Mouse (Mus musculus): ENCODE data around the gene Ccdc30. TPM values are rescaled to one million over a fixed set of nuclear protein-coding genes. Genes with fewer than 3 reads are reported as not detected.

The Ccdc30 gene
- polyA plus RNA-seq, 1 experiment from 2014 or later, result 1.4 TPM

- H3K27ac ChIP-seq (replicated peaks), result no peak overlapping the region
- H3K9ac ChIP-seq (ENCODE audit: low read length), result no peak overlapping the region
- no peaks in the 10 kb centered on the region for H3K27me3 ChIP-seq (ENCODE audit: control insufficient read depth, insufficient read depth, low read length)
- H3K36me3 ChIP-seq (ENCODE audit: control insufficient read depth, insufficient read depth, low read length), result no peaks in the 10 kb centered on the region
- ATAC-seq (ENCODE audit: low FRiP score, low TSS enrichment) (no peak), DNase-seq (ENCODE audit: low spot score) (no peak)
- no peak overlapping the region for H3K4me3 ChIP-seq (ENCODE audit: low read depth, low read length)
- TF ChIP-seq CTCF (IDR thresholded peaks at IDR 0.05; ENCODE audit: low read depth), result no peak
- TF ChIP-seq EP300 (optimal IDR thresholded peaks at IDR 0.05), result no peak
- H3K4me1 ChIP-seq (replicated peaks; ENCODE audit: control insufficient read depth, insufficient read depth), result peaks cover 4% of the 10 kb centered on the region; the same call in 1 of the 2 replicates
- 86% methylated on average over 2 of the region's 2 CpGs for WGBS
- no peaks in the 10 kb centered on the region for H3K9me3 ChIP-seq (ENCODE audit: control insufficient read depth, low read length)
- no peak overlapping the region for H3K4me2 ChIP-seq (replicated peaks; ENCODE audit: low read depth)
These were observed 9.8 kb upstream of the Ccdc30 start for GRCm38 (mm10) chr4:119425077-119425476.

GRCm38 (mm10) chr4:119422294-119422964, 7.1 kb upstream of the Ccdc30 start, which contains the start of the genes Ppcs and Zmynd12:
Gene Ppcs (minus strand): TSS chr4:119422420.
Gene Zmynd12 (plus strand): TSS chr4:119422814.
- peak within 1 kb of the TSS; percentile 82 for H3K9ac ChIP-seq (ENCODE audit: low read length)
- no peaks in the 10 kb centered on the region for H3K27me3 ChIP-seq (ENCODE audit: control insufficient read depth, insufficient read depth, low read length)
- H3K27ac ChIP-seq (replicated peaks), result peak within 1 kb of the TSS; percentile 87
- H3K4me3 ChIP-seq (ENCODE audit: low read depth, low read length), result peak within 1 kb of the TSS; percentile 63
- H3K36me3 ChIP-seq (ENCODE audit: control insufficient read depth, insufficient read depth, low read length), result no peaks in the 10 kb centered on the region
- peaks cover 4% of the 10 kb centered on the region; the same call in 1 of the 2 replicates for H3K4me1 ChIP-seq (replicated peaks; ENCODE audit: control insufficient read depth, insufficient read depth)
- ATAC-seq (ENCODE audit: low FRiP score, low TSS enrichment), result peak; percentile 96
- TF ChIP-seq EP300 (optimal IDR thresholded peaks at IDR 0.05), result peak; percentile 42
- TF ChIP-seq CTCF (IDR thresholded peaks at IDR 0.05; ENCODE audit: low read depth), result peak; percentile 51
- under 1% methylated on average over 52 of the region's 52 CpGs for WGBS
- no peaks in the 10 kb centered on the region for H3K9me3 ChIP-seq (ENCODE audit: control insufficient read depth, low read length)
- peak; percentile 92 for DNase-seq (ENCODE audit: low spot score)
- peak within 1 kb of the TSS; percentile 93 for H3K4me2 ChIP-seq (replicated peaks; ENCODE audit: low read depth)

- peak overlapping the region; percentile 63 for H3K4me3 ChIP-seq (ENCODE audit: low read depth, low read length)
- H3K9ac ChIP-seq (ENCODE audit: low read length), result peak overlapping the region; percentile 82
- H3K9me3 ChIP-seq (ENCODE audit: control insufficient read depth, low read length), result no peaks in the 10 kb centered on the region
- no peaks in the 10 kb centered on the region for H3K36me3 ChIP-seq (ENCODE audit: control insufficient read depth, insufficient read depth, low read length)
- peak; percentile 61 for DNase-seq (ENCODE audit: low spot score)
- H3K27ac ChIP-seq (replicated peaks), result peak overlapping the region; percentile 87
- WGBS, result under 1% methylated on average over 30 of the region's 31 CpGs
- H3K4me1 ChIP-seq (replicated peaks; ENCODE audit: control insufficient read depth, insufficient read depth), result peaks cover 4% of the 10 kb centered on the region; the same call in 1 of the 2 replicates
- no peaks in the 10 kb centered on the region for H3K27me3 ChIP-seq (ENCODE audit: control insufficient read depth, insufficient read depth, low read length)
- peak overlapping the region; percentile 93 for H3K4me2 ChIP-seq (replicated peaks; ENCODE audit: low read depth)
- TF ChIP-seq CTCF (IDR thresholded peaks at IDR 0.05; ENCODE audit: low read depth) (no peak), EP300 (optimal IDR thresholded peaks at IDR 0.05) (no peak)
- peak; percentile 60 for ATAC-seq (ENCODE audit: low FRiP score, low TSS enrichment)
These were observed 6.6 kb upstream of the Ccdc30 start for GRCm38 (mm10) chr4:119421921-119422293.

GRCm38 (mm10) chr4:119421191-119421590, 5.9 kb upstream of the Ccdc30 start:
- Histone ChIP-seq H3K27me3 (ENCODE audit: control insufficient read depth, insufficient read depth, low read length) (no peaks in the 10 kb centered on the region), H3K9me3 (ENCODE audit: control insufficient read depth, low read length) (no peaks in the 10 kb centered on the region), H3K4me2 (replicated peaks; ENCODE audit: low read depth) (peak overlapping the region; percentile 93), H3K9ac (ENCODE audit: low read length) (peak overlapping the region; percentile 82; the same call in 1 of the 2 replicates), H3K27ac (replicated peaks) (no peak overlapping the region), H3K36me3 (ENCODE audit: control insufficient read depth, insufficient read depth, low read length) (no peaks in the 10 kb centered on the region), H3K4me3 (ENCODE audit: low read depth, low read length) (peak overlapping the region; percentile 63), H3K4me1 (replicated peaks; ENCODE audit: control insufficient read depth, insufficient read depth) (peaks cover 4% of the 10 kb centered on the region; the same call in 1 of the 2 replicates)
- ATAC-seq (ENCODE audit: low FRiP score, low TSS enrichment), result no peak
- WGBS, result 15% methylated on average over 3 of the region's 3 CpGs
- DNase-seq (ENCODE audit: low spot score), result no peak
- TF ChIP-seq CTCF (IDR thresholded peaks at IDR 0.05; ENCODE audit: low read depth), result no peak
- no peak for TF ChIP-seq EP300 (optimal IDR thresholded peaks at IDR 0.05)

GRCm38 (mm10) chr4:119417894-119418293, 2.6 kb upstream of the Ccdc30 start:
- H3K4me1 ChIP-seq (replicated peaks; ENCODE audit: control insufficient read depth, insufficient read depth), result no peaks in the 10 kb centered on the region; the same call in 1 of the 2 replicates
- no peak overlapping the region for H3K4me3 ChIP-seq (ENCODE audit: low read depth, low read length)
- no peak for ATAC-seq (ENCODE audit: low FRiP score, low TSS enrichment)
- H3K9me3 ChIP-seq (ENCODE audit: control insufficient read depth, low read length), result no peaks in the 10 kb centered on the region
- no peak overlapping the region for H3K4me2 ChIP-seq (replicated peaks; ENCODE audit: low read depth)
- H3K9ac ChIP-seq (ENCODE audit: low read length), result no peak overlapping the region
- no peak for DNase-seq (ENCODE audit: low spot score)
- no peak overlapping the region for H3K27ac ChIP-seq (replicated peaks)
- H3K27me3 ChIP-seq (ENCODE audit: control insufficient read depth, insufficient read depth, low read length), result no peaks in the 10 kb centered on the region
- WGBS, result 82% methylated on average over 3 of the region's 3 CpGs
- no peak for TF ChIP-seq EP300 (optimal IDR thresholded peaks at IDR 0.05)
- no peak for TF ChIP-seq CTCF (IDR thresholded peaks at IDR 0.05; ENCODE audit: low read depth)
- H3K36me3 ChIP-seq (ENCODE audit: control insufficient read depth, insufficient read depth, low read length), result no peaks in the 10 kb centered on the region

GRCm38 (mm10) chr4:119417270-119417669, 1.9 kb upstream of the Ccdc30 start:
- H3K27me3 ChIP-seq (ENCODE audit: control insufficient read depth, insufficient read depth, low read length), result no peaks in the 10 kb centered on the region
- H3K4me3 ChIP-seq (ENCODE audit: low read depth, low read length), result no peak overlapping the region
- no peaks in the 10 kb centered on the region for H3K9me3 ChIP-seq (ENCODE audit: control insufficient read depth, low read length)
- no peaks in the 10 kb centered on the region for H3K4me1 ChIP-seq (replicated peaks; ENCODE audit: control insufficient read depth, insufficient read depth)
- H3K4me2 ChIP-seq (replicated peaks; ENCODE audit: low read depth), result no peak overlapping the region
- H3K36me3 ChIP-seq (ENCODE audit: control insufficient read depth, insufficient read depth, low read length), result no peaks in the 10 kb centered on the region
- TF ChIP-seq EP300 (optimal IDR thresholded peaks at IDR 0.05) (no peak), CTCF (IDR thresholded peaks at IDR 0.05; ENCODE audit: low read depth) (no peak)
- 68% methylated on average over 3 of the region's 3 CpGs for WGBS
- no peak overlapping the region for H3K27ac ChIP-seq (replicated peaks)
- ATAC-seq (ENCODE audit: low FRiP score, low TSS enrichment), result no peak
- H3K9ac ChIP-seq (ENCODE audit: low read length), result no peak overlapping the region
- DNase-seq (ENCODE audit: low spot score), result no peak

Data from stomach, postnatal 0 days (tissue).